ENCODE assay signal across 29 mouse cellular contexts in genomic region chr3:85733939-85734729, GRCm38 (mm10).
A peak's percentile ranks its signal among the peaks of the same experiment; 100 is the strongest.
DNase-seq lines count a peak whose midpoint lies in the region; ATAC-seq and TF ChIP-seq lines count a peak whose summit lies in the region.
"Had no signal": no experiment of that assay in that cellular context is flagged by ENCODE, and none has a peak within 500 bp of the region (broad histone marks: within the 10 kb centered on the region; RNA-seq: fewer than 3 reads in every experiment).

No protein-coding gene starts in this region.

- H3K9me3 ChIP-seq in hindbrain, postnatal 0 days (ENCODE audit: low read length) = no peaks in the 10 kb centered on the region
- no peaks in the 10 kb centered on the region for H3K9me3 ChIP-seq in hindbrain, embryonic 14.5 days (ENCODE audit: control insufficient read depth, low read length)
- H3K9me3 ChIP-seq in liver, embryonic 14.5 days (ENCODE audit: control insufficient read depth, low read length) = no peaks in the 10 kb centered on the region
- no peaks in the 10 kb centered on the region for H3K9me3 ChIP-seq in liver, embryonic 12.5 days (replicated peaks)
- H3K9me3 ChIP-seq in stomach, postnatal 0 days (ENCODE audit: control insufficient read depth, low read length) = no peaks in the 10 kb centered on the region
- H3K9me3 ChIP-seq: embryonic facial prominence, embryonic 13.5 days; G1E; heart, embryonic 12.5 days; hindbrain, embryonic 13.5 days; limb, embryonic 13.5 days; megakaryocyte, embryonic 14.5 days; midbrain, embryonic 15.5 days had no signal

- no peak overlapping the region for H3K9ac ChIP-seq in hindbrain, postnatal 0 days (replicated peaks; ENCODE audit: low read length)
- no peak overlapping the region for H3K9ac ChIP-seq in hindbrain, embryonic 14.5 days
- H3K9ac ChIP-seq in liver, embryonic 14.5 days (replicated peaks) = no peak overlapping the region
- H3K9ac ChIP-seq in liver, embryonic 12.5 days = no peak overlapping the region
- no peak overlapping the region for H3K9ac ChIP-seq in stomach, postnatal 0 days (ENCODE audit: low read length)
- H3K9ac ChIP-seq: embryonic facial prominence, embryonic 13.5 days; heart, embryonic 12.5 days; hindbrain, embryonic 13.5 days; limb, embryonic 13.5 days; midbrain, embryonic 15.5 days had no signal

- no peak for ATAC-seq in hindbrain, postnatal 0 days
- no peak for ATAC-seq in hindbrain, embryonic 14.5 days (ENCODE audit: low FRiP score)
- no peak for ATAC-seq in liver, embryonic 14.5 days (ENCODE audit: insufficient read depth)
- ATAC-seq in liver, embryonic 12.5 days = no peak
- 0 out of 2 replicates have a peak, but pooled peaks have one; percentile 61 for ATAC-seq in stomach, postnatal 0 days (ENCODE audit: low FRiP score, low TSS enrichment)
- ATAC-seq: inflammation-experienced regulatory T-cells, adult 6 months; lung, postnatal 0 days; midbrain, embryonic 15.5 days had no signal

- H3K4me3 ChIP-seq in hindbrain, postnatal 0 days (ENCODE audit: low read length) = no peak overlapping the region
- H3K4me3 ChIP-seq in hindbrain, embryonic 14.5 days (replicated peaks; ENCODE audit: low read length) = no peak overlapping the region
- H3K4me3 ChIP-seq in liver, embryonic 14.5 days (ENCODE audit: insufficient read depth in 1 of 2, low read depth in 2 of 2, low read length in 2 of 2) = no peak overlapping the region
- H3K4me3 ChIP-seq in liver, embryonic 12.5 days = no peak overlapping the region
- no peak overlapping the region for H3K4me3 ChIP-seq in stomach, postnatal 0 days (ENCODE audit: low read depth, low read length)
- H3K4me3 ChIP-seq: embryonic facial prominence, embryonic 13.5 days; erythroblast, embryonic 14.5 days; heart, embryonic 12.5 days; hindbrain, embryonic 13.5 days; limb, embryonic 13.5 days; megakaryocyte, embryonic 14.5 days; midbrain, embryonic 15.5 days had no signal

- H3K4me1 ChIP-seq in hindbrain, postnatal 0 days (ENCODE audit: insufficient read depth, low read length) = no peaks in the 10 kb centered on the region
- H3K4me1 ChIP-seq in hindbrain, embryonic 14.5 days (replicated peaks; ENCODE audit: control insufficient read depth, insufficient read depth, low read length) = no peaks in the 10 kb centered on the region
- no peaks in the 10 kb centered on the region; a peak in 1 of 4 replicates for H3K4me1 ChIP-seq in liver, embryonic 14.5 days (replicated peaks; ENCODE audit: control insufficient read depth in 2 of 2, insufficient read depth in 2 of 2, low read length in 1 of 2)
- no peaks in the 10 kb centered on the region for H3K4me1 ChIP-seq in liver, embryonic 12.5 days
- no peaks in the 10 kb centered on the region for H3K4me1 ChIP-seq in stomach, postnatal 0 days (replicated peaks; ENCODE audit: control insufficient read depth, insufficient read depth)
- H3K4me1 ChIP-seq: embryonic facial prominence, embryonic 13.5 days; heart, embryonic 12.5 days; hindbrain, embryonic 13.5 days; limb, embryonic 13.5 days; megakaryocyte, embryonic 14.5 days; midbrain, embryonic 15.5 days had no signal

- H3K4me2 ChIP-seq in hindbrain, postnatal 0 days (ENCODE audit: low read depth, low read length) = no peak overlapping the region
- no peak overlapping the region for H3K4me2 ChIP-seq in hindbrain, embryonic 14.5 days (replicated peaks)
- H3K4me2 ChIP-seq in liver, embryonic 14.5 days (ENCODE audit: low read depth) = no peak overlapping the region
- H3K4me2 ChIP-seq in liver, embryonic 12.5 days = no peak overlapping the region
- H3K4me2 ChIP-seq in stomach, postnatal 0 days (replicated peaks; ENCODE audit: low read depth) = no peak overlapping the region
- H3K4me2 ChIP-seq: embryonic facial prominence, embryonic 13.5 days; heart, embryonic 12.5 days; hindbrain, embryonic 13.5 days; limb, embryonic 13.5 days; liver, embryonic 11.5 days; midbrain, embryonic 15.5 days had no signal

- no peaks in the 10 kb centered on the region for H3K27me3 ChIP-seq in hindbrain, postnatal 0 days (ENCODE audit: insufficient read depth, low read length)
- H3K27me3 ChIP-seq in hindbrain, embryonic 14.5 days (ENCODE audit: control insufficient read depth, insufficient read depth, low read length) = no peaks in the 10 kb centered on the region
- no peaks in the 10 kb centered on the region for H3K27me3 ChIP-seq in liver, embryonic 14.5 days (ENCODE audit: control insufficient read depth, insufficient read depth, low read length)
- peaks cover 4% of the 10 kb centered on the region; the same call in 1 of the 2 replicates for H3K27me3 ChIP-seq in liver, embryonic 12.5 days (replicated peaks)
- H3K27me3 ChIP-seq in stomach, postnatal 0 days (ENCODE audit: control insufficient read depth, insufficient read depth, low read length) = no peaks in the 10 kb centered on the region
- H3K27me3 ChIP-seq: embryonic facial prominence, embryonic 13.5 days; heart, embryonic 12.5 days; hindbrain, embryonic 13.5 days; limb, embryonic 13.5 days; midbrain, embryonic 15.5 days had no signal

- no peak for DNase-seq in hindbrain, postnatal 0 days (ENCODE audit: low spot score)
- no peak for DNase-seq in hindbrain, embryonic 14.5 days (ENCODE audit: low spot score)
- DNase-seq in liver, embryonic 14.5 days (ENCODE audit: low read depth in 3 of 3, low spot score in 3 of 3) = no peak
- DNase-seq in brain, adult 2 months (ENCODE audit: low read depth, low spot score) = peak; percentile 48
- DNase-seq in stomach, postnatal 0 days (ENCODE audit: low spot score) = no peak
- DNase-seq in adrenal gland, postnatal 36 days = no peak
- DNase-seq: adrenal gland, adult 8-10 months; cerebellum, adult 11 months; cerebellum, adult 9-10 months; cerebellum, postnatal 36 days; gastrocnemius, postnatal 25 days; heart, adult 18-20 months; heart, postnatal 4 days; kidney, adult 2 months; kidney, postnatal 36 days; lung, adult 18-20 months; lung, postnatal 4 days had no signal

- H3K36me3 ChIP-seq in hindbrain, postnatal 0 days (ENCODE audit: insufficient read depth, low read length) = no peaks in the 10 kb centered on the region
- H3K36me3 ChIP-seq in hindbrain, embryonic 14.5 days (replicated peaks; ENCODE audit: control insufficient read depth, insufficient read depth) = no peaks in the 10 kb centered on the region
- H3K36me3 ChIP-seq in liver, embryonic 14.5 days (replicated peaks; ENCODE audit: control insufficient read depth, insufficient read depth, low read depth) = no peaks in the 10 kb centered on the region
- no peaks in the 10 kb centered on the region for H3K36me3 ChIP-seq in liver, embryonic 12.5 days
- H3K36me3 ChIP-seq in stomach, postnatal 0 days (ENCODE audit: control insufficient read depth, insufficient read depth, low read length) = no peaks in the 10 kb centered on the region
- H3K36me3 ChIP-seq: embryonic facial prominence, embryonic 13.5 days; G1E; heart, embryonic 12.5 days; hindbrain, embryonic 13.5 days; limb, embryonic 13.5 days; midbrain, embryonic 15.5 days had no signal

- TF ChIP-seq EP300 in liver, embryonic 14.5 days (IDR thresholded peaks at IDR 0.05; ENCODE audit: low read depth) = no peak
- TF ChIP-seq EP300 in stomach, postnatal 0 days (optimal IDR thresholded peaks at IDR 0.05) = no peak

- no peak overlapping the region for H3K27ac ChIP-seq in hindbrain, postnatal 0 days
- H3K27ac ChIP-seq in hindbrain, embryonic 14.5 days = no peak overlapping the region
- H3K27ac ChIP-seq in liver, embryonic 14.5 days = no peak overlapping the region
- H3K27ac ChIP-seq in liver, embryonic 12.5 days = no peak overlapping the region
- H3K27ac ChIP-seq in stomach, postnatal 0 days (replicated peaks) = no peak overlapping the region
- H3K27ac ChIP-seq: embryonic facial prominence, embryonic 13.5 days; hindbrain, embryonic 13.5 days; limb, embryonic 13.5 days; midbrain, embryonic 15.5 days had no signal

- TF ChIP-seq CTCF in hindbrain, postnatal 0 days (IDR thresholded peaks at IDR 0.05; ENCODE audit: low read depth) = peak; percentile 21
- TF ChIP-seq CTCF in liver, embryonic 14.5 days (IDR thresholded peaks at IDR 0.05; ENCODE audit: low read depth) = peak; percentile 41
- TF ChIP-seq CTCF in stomach, postnatal 0 days (IDR thresholded peaks at IDR 0.05; ENCODE audit: low read depth) = peak; percentile 43

- WGBS in hindbrain, postnatal 0 days = 72% methylated on average over 5 of the region's 5 CpGs
- WGBS in hindbrain, embryonic 14.5 days = 73% methylated on average over 5 of the region's 5 CpGs
- WGBS in liver, embryonic 14.5 days (ENCODE audit: insufficient replicate concordance) = 57% methylated on average over 5 of the region's 5 CpGs
- 60% methylated on average over 5 of the region's 5 CpGs for WGBS in liver, embryonic 12.5 days (ENCODE audit: insufficient replicate concordance)
- WGBS in stomach, postnatal 0 days = 71% methylated on average over 5 of the region's 5 CpGs
